Mouse (Mus musculus) olfactory bulb, adult 2 months (tissue): Measurements from ENCODE around the gene Rsad2. TPM values are rescaled to one million over a fixed set of nuclear protein-coding genes. Genes with fewer than 3 reads are reported as not detected.

Source experiments
- H3K27ac ChIP-seq: fragments of 200-500 bp; 2 replicates; pipeline ENCODE4 v1.5.1; 2012; ENCODE audit warnings: low read depth, low read length; ENCODE audit not compliant: insufficient read depth
- H3K4me1 ChIP-seq: fragments of 200-500 bp; 2 replicates; pipeline ENCODE4 v1.6.1; 2012; ENCODE audit warnings: low read length; ENCODE audit not compliant: control insufficient read depth, insufficient read depth
- H3K4me3 ChIP-seq: fragments of 200-500 bp; 2 replicates; pipeline ENCODE4 v1.5.1; 2012; ENCODE audit warnings: mild to moderate bottlenecking, low read depth, low read length, moderate library complexity; ENCODE audit not compliant: insufficient read depth
- CTCF ChIP-seq: fragments of 200-500 bp; IDR thresholded peaks from 2 replicates; pipeline ENCODE4 v1.5.1; 2012; ENCODE audit warnings: low read depth, mild to moderate bottlenecking, low read length, moderate library complexity; ENCODE audit not compliant: insufficient read depth
- POLR2A ChIP-seq: fragments of 200-500 bp; IDR thresholded peaks from 2 replicates; pipeline ENCODE4 v1.6.1; 2012; ENCODE audit warnings: mild to moderate bottlenecking, low read depth, low read length, moderate library complexity; ENCODE audit not compliant: insufficient read depth
- WGBS: fragments of 180-500 bp; shearing (Covaris S2); methylation state at CpG from one replicate; pipeline ENCODE4 v1.1.7; 2018; 5-methylcytosine and 5-hydroxymethylcytosine counted together
- polyA plus RNA-seq: library from polyadenylated mRNA; stranded (reverse); fragments of >200 nt; gene quantifications from 2 replicates; pipeline ENCODE4 v1.2.4, GENCODE M21; 2012; ENCODE audit warnings: low replicate concordance; ENCODE audit not compliant: missing spikeins, insufficient read depth, insufficient read length

The Rsad2 gene
- polyA plus RNA-seq, 1 experiment, result not detected

DNA sequence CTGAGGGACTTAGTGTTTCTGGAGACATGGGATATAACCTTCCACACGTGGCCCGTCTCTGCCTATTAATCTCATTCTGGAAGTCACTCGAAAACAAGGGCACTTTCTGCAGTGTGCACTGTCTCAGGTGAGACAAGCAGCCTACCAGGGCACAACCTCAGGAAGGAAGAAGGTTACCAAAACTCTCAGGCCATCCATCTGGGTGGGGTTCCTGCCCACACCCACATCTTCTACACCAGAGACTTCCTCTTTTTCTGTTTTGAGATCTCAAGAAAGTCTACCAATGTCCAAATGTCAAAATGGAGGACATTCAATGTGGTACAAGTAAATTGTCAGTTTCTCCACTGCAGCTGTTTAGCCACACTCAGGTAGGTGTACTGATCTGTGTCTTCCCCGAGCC, 37.9 kb downstream of the Rsad2 start:
- 90% methylated on average over 4 of the region's 4 CpGs for WGBS

DNA sequence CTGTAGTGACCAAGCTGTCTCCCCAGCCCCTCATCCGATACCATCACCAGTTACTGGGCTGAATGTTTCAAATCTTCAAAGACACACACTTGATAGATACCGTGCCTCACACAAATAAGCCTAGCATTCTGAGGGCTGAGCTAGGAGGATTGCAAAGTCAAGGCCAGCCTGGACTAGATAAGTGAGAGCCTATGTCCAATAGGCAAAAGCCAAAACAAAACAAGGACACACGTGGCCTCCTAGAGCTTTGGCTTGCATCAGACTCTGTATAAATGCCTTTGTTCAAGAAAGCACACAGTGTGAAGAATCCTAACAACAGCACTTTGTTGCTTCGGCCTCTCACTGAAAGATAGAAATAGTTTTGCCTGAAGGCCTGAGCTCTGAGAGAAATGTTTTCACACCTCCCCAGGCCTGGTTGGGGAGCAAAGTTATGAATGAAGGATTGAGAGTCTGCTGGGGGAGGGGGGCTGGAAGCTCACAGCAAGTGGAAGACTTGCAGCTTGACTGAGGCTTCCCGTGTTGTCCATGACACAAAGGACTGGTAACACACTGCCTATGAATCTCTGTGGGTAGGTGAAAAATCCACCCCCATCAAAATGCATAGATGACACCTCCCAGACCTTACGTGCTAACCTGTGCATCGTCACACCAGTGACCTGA, 39.5 kb downstream of the Rsad2 start:
- Histone ChIP-seq H3K27ac (no peak overlapping the region), H3K4me3 (no peak overlapping the region), H3K4me1 (peaks cover 7% of the 10 kb centered on the region)
- WGBS, result 81% methylated on average over 7 of the region's 7 CpGs
- TF ChIP-seq POLR2A, result no peak
- no peak for TF ChIP-seq CTCF

More for the DNA sequence above, 37.9 kb downstream of the Rsad2 start:
- no peak for TF ChIP-seq CTCF
- no peak for TF ChIP-seq POLR2A
- no peak overlapping the region for H3K27ac ChIP-seq
- no peak overlapping the region for H3K4me3 ChIP-seq
- H3K4me1 ChIP-seq, result peaks cover 4% of the 10 kb centered on the region

DNA sequence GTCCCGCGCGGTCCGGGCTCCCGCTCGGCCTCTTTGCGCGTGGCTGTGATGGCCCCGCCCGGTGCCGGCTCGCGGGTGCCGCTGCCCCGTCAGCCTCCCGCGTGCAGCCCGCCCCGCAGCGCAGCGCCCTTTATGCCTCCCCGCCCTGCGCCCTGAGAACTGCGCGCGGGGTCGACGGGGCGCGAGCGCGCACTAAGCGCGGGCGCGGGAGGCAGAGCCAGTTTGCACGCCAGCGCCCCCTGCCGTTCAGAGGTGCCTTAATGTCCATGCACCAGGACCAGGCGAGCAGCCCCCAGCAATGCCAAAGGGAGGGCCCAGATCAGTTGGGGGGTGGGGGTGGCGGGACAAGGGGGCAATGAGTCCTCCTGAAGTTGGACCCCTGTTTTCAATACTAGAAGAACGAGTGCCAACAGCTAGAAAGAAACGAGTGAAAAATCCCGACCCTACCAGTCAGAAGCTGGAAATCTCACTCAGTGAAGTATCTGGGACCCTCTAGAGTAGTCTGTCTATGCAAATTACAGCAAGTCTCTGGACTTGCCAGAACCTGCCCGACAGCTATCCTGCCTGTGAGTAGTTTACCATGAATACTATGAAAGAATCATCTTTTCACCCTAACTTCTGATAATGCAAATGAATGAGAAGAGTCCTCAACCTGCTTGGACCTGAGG, 41.0 kb downstream of the Rsad2 start, which contains the start of gene Rnf144a:
Gene Rnf144a, minus strand, starts transcription at position 151 of the 668 bp plus-strand sequence.
- WGBS, result under 1% methylated on average over 45 of the region's 45 CpGs
- H3K4me3 ChIP-seq, result peak within 1 kb of the TSS; percentile 99
- H3K4me1 ChIP-seq, result peaks cover 7% of the 10 kb centered on the region

DNA sequence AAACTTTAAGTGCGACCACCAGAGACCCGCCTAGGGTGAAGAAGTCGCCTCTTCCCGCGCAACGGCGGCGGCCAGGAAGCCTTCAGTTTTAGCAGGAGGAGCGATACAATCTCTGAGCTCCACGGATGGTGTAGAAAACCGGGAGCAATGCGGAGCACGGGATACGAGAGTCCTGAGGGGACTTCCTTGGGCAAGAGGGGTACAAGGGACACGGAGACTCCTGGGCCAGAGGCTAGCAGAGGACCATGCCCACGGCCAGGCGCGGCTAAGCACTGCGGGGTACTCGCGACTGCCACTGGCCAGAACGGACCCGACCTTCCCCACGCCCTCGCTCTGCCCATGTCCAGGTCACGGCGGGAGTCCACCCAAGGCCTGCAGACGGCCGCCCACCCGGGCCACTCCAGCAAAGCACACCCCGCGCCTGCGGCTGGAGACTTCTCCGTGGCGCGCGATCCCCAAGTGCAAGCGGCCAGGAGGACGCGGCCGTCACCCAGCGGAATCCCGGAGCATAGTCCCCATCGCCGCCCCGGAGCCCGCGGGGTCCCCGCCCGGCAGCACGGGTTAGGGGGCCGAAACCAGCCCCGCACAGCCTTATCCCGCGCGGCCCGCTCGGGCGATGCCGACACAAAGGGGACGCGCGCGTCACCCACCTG, 41.7 kb downstream of the Rsad2 start:
- Histone ChIP-seq H3K27ac (peak overlapping the region; percentile 65; the same call in 1 of the 2 replicates), H3K4me3 (peak overlapping the region; percentile 99), H3K4me1 (peaks cover 7% of the 10 kb centered on the region)
- 2% methylated on average over 64 of the region's 64 CpGs for WGBS
- TF ChIP-seq POLR2A (no peak), CTCF (no peak)

More for the DNA sequence above, 41.0 kb downstream of the Rsad2 start, which contains the start of gene Rnf144a:
- TF ChIP-seq POLR2A (peak; percentile 68; the same call in 1 of the 2 replicates), CTCF (peak; percentile 77)
- H3K27ac ChIP-seq, result peak within 1 kb of the TSS; percentile 65; the same call in 1 of the 2 replicates

DNA sequence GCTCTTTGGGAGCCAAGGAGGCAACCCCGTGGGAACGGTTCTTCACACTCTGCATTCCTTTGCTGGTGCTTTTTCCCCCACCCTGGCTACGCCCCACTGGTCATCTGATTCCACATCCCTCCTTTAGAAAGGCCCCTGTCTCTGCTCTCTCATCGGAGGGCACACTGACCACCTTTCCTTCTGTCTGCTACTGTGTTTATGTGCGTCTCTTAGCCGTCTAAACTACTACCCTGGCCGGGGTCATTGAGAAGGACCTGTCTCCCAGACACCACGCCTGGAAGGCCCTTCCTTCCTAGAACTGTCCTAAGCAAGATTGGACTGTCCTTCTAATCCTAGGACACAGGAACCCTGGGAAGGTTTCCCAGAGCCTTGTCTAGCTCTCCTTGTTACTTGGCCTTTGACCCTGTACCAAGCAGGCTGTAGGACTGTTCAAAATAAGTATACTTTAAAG, 42.3 kb downstream of the Rsad2 start:
- TF ChIP-seq POLR2A (no peak), CTCF (no peak)
- 55% methylated on average over 8 of the region's 8 CpGs for WGBS
- peak overlapping the region; percentile 99 for H3K4me3 ChIP-seq
- no peak overlapping the region; the same call in 1 of the 2 replicates for H3K27ac ChIP-seq
- H3K4me1 ChIP-seq, result peaks cover 7% of the 10 kb centered on the region

DNA sequence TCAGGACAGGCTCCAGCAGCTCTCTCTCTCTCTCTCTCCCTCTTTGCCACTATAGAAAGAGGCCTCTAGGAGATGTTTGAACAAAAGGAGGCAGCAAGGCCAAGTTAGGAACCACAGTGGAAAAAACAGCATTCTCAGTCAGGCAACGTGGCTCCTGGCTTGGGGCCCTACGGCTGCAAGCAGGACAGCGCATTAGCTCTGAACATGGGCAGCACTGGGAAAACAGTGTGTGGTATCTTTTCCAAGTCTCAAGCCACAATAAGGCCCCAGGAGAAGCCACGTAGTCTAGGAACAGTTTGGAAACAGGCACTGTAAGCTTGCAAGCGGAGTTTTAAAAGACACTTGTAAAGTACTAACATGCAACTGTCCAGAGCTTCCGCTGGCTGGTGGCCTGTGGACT, 43.5 kb downstream of the Rsad2 start:
- H3K27ac ChIP-seq, result no peak overlapping the region
- WGBS, result 77% methylated on average over 6 of the region's 6 CpGs
- TF ChIP-seq CTCF, result no peak
- no peak for TF ChIP-seq POLR2A

DNA sequence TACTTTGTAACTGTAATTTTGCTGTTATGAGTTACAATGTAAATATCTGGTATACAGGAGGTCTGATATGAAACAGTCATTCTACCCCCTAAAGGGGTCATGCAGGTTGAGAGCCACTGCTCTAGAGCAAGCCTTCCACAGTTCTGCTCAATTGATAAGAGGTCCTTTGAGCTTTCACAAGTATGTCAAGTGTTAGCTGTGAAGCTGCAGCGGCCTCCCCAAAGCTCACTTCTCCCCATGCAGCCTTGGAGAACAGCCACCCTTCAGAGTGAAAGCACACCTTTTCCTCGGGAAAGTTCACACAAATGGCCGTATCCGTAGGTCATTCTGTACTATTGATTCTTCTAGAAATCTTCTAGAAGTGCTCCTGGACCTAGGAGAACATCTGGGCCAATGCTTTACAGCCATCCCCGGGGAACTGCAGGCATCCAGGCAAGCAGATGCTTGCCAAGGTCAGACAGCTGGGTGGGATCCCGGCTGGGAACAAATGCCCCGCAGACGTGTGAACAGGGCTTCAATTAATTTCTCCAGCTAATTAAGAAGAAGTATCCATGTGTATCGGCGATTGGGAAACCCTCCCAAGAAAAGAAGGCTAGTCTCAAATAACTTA, 44.3 kb downstream of the Rsad2 start:
- no peak for TF ChIP-seq POLR2A
- TF ChIP-seq CTCF, result no peak
- peaks cover 7% of the 10 kb centered on the region for H3K4me1 ChIP-seq
- H3K27ac ChIP-seq, result no peak overlapping the region
- WGBS, result 60% methylated on average over 10 of the region's 10 CpGs
- H3K4me3 ChIP-seq, result no peak overlapping the region

More for the DNA sequence above, 43.5 kb downstream of the Rsad2 start:
- Histone ChIP-seq H3K4me3 (0 out of 2 replicates have a peak overlapping the region, but pooled peaks have one; percentile 4), H3K4me1 (peaks cover 7% of the 10 kb centered on the region)

DNA sequence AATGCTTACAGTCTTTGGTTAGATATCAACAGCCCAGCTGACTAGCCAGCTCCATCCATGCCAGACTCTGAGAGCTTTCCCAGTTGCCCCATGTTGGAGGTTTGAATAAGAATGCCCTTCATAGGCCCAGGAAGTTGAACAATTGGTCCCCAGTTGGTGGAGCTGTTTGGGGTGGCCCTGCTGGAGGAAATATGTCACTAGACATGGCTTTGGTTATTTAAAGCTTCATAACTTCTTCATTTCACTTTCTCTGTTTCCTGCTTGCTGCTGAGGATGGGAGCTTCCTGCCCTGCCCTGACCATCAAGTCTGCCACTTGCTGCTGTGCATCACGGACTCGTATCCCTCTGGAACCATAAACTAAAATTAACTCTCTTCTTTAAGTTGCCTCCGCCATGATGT, 45.8 kb downstream of the Rsad2 start:
- Histone ChIP-seq H3K27ac (no peak overlapping the region), H3K4me3 (no peak overlapping the region), H3K4me1 (peaks cover 7% of the 10 kb centered on the region)
- TF ChIP-seq POLR2A, result no peak
- TF ChIP-seq CTCF, result no peak
- 94% methylated on average over 3 of the region's 3 CpGs for WGBS
